Mouse (Mus musculus): ENCODE data around the gene Acoxl.
"Not testable (repeated sequence)": the region's sequence is repeated elsewhere in the genome, so short reads cannot be mapped to it uniquely, and the experiment has no call there.

The Acoxl gene

DNA sequence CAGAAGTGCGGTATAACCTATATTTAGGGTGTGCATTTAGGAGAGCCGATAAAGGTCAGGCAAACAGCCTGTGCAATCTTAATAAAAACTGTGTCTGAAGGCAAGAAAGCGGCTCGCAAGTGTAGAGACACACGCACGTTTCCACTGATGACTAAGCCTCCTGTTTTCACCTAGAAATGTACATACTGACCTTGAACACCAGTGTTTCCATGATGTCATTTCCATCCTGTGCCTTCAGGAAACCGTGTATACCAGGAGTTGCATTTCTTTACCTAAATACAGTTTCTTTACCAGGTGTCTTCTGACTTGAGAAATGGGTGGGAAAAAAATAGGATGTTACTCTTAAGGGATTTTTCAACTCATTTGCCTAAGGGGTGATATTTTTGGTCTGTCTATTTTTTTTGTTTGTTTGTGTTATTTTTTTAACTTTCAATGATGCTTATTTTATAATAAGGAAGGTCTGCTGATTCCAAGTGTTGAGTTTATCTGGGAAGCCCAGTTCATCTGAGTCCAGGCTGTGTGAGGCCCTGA, 248.4 kb downstream of the Acoxl start:
- in situ Hi-C loops (cut with MboI; ENCODE audit: low pct_unique_long_range_greater_than_20kb in 1 of 2, low sequenced_read_pairs in 2 of 2, unreplicated experiment in 1 of 2) = no loop called here

- in situ Hi-C loops (cut with MboI; ENCODE audit: low pct_unique_long_range_greater_than_20kb in 1 of 2, low sequenced_read_pairs in 2 of 2, unreplicated experiment in 1 of 2) = no loop called here
Measured at GRCm38 (mm10) chr2:128087798-128088545, 249.3 kb downstream of the Acoxl start.

GRCm38 (mm10) chr2:128090283-128090885, 251.7 kb downstream of the Acoxl start:
- in situ Hi-C loops (cut with MboI; ENCODE audit: low pct_unique_long_range_greater_than_20kb in 1 of 2, low sequenced_read_pairs in 2 of 2, unreplicated experiment in 1 of 2) = no loop called here

DNA sequence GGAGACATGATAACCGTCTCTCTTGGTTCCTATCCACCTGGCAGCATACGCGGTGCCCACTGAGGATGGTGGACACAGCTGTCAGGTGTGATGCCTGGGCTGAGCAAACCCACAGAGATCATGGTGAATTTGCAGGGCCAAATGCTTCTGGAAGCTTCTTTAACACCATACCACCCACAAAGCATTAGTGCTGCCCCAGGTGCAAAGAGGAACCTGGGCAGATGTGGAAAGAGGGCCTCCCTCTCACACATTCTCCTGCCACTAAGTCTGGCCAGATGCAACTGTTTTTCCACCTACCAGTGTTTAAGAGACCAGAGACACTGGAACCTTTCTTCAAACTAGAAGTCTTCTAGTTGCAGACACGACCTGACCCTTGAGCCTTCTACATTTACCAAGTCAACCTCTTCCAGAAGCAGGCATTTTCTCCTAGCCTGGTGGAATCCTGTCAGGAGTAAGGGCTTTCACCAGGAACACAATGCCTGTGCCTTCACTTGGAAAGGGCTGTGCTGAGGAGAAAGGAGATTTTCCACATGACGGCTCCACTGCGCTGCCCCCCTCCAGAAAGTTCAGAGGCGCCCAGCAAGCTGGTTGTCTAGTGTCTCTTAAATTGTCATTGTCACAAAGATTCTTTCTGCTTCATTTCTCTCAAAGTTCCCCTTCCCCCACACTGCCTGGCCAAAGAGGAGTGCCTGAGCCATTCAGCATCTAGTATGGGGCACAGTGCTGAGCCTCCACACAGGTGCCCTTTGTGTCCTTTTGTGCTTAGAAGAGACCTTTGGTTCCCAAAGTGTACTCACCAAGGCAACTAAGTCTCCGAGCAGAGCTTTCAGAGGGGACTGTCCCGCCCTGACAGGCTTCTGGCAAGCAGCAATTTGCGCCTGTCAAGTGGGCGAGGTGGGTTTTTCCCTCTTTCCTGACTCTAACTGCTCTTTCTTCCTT, 253.0 kb downstream of the Acoxl start:
- in situ Hi-C loops (cut with MboI; ENCODE audit: low pct_unique_long_range_greater_than_20kb in 1 of 2, low sequenced_read_pairs in 2 of 2, unreplicated experiment in 1 of 2) = no loop called here

- in situ Hi-C loops (cut with MboI; ENCODE audit: low pct_unique_long_range_greater_than_20kb in 1 of 2, low sequenced_read_pairs in 2 of 2, unreplicated experiment in 1 of 2) = no loop called here
Measured at GRCm38 (mm10) chr2:128092451-128092850, 253.8 kb downstream of the Acoxl start.

DNA sequence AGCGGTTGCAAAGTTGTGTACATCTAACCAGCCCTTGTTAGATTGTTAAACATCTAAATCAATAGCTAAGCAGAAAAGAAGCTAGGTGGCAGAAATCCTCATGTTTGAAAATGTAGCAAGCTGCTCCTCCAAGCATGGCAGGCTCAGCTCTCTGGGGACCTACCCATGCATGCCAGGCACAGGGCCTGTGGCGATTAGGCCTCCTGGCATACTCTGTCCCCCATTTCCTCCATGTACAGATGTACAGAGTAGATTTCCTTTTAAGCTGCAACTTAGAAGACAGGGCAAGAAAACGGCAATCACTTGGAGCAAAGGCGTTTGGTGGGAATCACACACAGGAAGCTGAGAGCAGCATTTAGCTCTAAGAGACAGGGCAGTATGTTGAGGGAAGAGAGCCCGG, 255.5 kb downstream of the Acoxl start:
- in situ Hi-C loops (cut with MboI; ENCODE audit: low pct_unique_long_range_greater_than_20kb in 1 of 2, low sequenced_read_pairs in 2 of 2, unreplicated experiment in 1 of 2) = no loop called here

GRCm38 (mm10) chr2:128094602-128095001, 255.9 kb downstream of the Acoxl start:
- in situ Hi-C loops (cut with MboI; ENCODE audit: low pct_unique_long_range_greater_than_20kb in 1 of 2, low sequenced_read_pairs in 2 of 2, unreplicated experiment in 1 of 2) = no loop called here

- in situ Hi-C loops (cut with MboI; ENCODE audit: low pct_unique_long_range_greater_than_20kb in 1 of 2, low sequenced_read_pairs in 2 of 2, unreplicated experiment in 1 of 2) = no loop called here
Measured at GRCm38 (mm10) chr2:128095270-128095669, 256.6 kb downstream of the Acoxl start.

- in situ Hi-C loops (cut with MboI; ENCODE audit: low pct_unique_long_range_greater_than_20kb in 1 of 2, low sequenced_read_pairs in 2 of 2, unreplicated experiment in 1 of 2) = no loop called here
Measured at GRCm38 (mm10) chr2:128096070-128096469, 257.4 kb downstream of the Acoxl start.

DNA sequence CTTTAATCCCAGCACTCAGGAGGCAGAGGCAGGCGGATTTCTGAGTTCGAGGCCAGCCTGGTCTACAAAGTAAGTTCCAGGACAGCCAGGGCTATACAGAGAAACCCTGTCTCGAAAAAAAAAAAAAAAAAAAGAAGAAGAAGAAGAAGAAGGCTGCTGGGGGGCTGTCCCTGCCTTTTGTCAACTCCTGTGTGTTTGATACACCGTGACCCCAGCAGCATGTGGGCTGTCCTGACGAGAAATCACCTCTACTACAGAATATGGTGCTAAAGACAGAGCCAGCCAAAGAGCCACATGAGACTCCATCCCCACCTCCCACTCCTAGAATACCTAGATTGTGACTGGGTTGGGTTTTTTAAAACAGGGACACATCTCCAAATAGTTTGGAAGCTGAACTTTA, 259.4 kb downstream of the Acoxl start:
- in situ Hi-C loops (cut with MboI; ENCODE audit: low pct_unique_long_range_greater_than_20kb in 1 of 2, low sequenced_read_pairs in 2 of 2, unreplicated experiment in 1 of 2) = not testable (repeated sequence)

DNA sequence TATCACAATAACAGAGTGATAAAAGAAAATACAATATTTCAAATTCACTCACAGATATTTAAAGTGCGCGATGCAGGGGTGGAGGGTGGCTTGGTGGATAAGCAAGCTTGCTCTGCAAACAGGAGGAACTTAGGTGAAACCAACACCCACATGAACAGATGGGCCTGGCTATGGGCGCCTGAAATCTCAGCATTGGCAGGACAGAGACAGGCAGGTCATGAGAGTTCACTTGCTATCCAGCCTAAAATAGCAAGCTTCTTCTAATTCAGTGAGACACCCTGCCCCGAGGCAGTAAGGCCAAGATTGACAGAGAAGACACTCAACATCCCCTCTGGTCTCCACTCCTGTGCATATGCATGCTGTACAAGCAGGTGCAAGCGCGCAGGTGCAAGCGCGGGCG, 263.4 kb downstream of the Acoxl start:
- in situ Hi-C loops (cut with MboI; ENCODE audit: low pct_unique_long_range_greater_than_20kb in 1 of 2, low sequenced_read_pairs in 2 of 2, unreplicated experiment in 1 of 2) = no loop called here

DNA sequence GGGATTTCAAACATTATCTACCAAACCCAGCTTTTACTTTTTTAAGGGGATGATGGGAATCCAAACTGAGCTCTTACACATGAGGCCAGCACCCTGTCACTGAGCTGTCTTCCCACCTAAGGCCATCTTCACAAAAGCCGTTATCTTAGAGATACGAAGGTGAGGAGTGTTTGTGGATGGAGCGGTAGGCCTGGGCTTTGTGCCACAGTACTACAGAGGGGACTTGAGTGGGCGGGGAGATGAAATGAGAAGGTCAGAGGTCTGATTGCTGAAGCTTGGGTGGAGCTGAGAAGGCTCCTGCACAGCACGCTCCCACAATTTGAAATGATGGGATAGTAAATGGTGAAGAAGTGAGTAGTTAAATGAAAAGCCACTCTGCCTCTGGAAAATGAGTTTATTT, 266.1 kb downstream of the Acoxl start:
- in situ Hi-C loops (cut with MboI; ENCODE audit: low pct_unique_long_range_greater_than_20kb in 1 of 2, low sequenced_read_pairs in 2 of 2, unreplicated experiment in 1 of 2) = no loop called here

DNA sequence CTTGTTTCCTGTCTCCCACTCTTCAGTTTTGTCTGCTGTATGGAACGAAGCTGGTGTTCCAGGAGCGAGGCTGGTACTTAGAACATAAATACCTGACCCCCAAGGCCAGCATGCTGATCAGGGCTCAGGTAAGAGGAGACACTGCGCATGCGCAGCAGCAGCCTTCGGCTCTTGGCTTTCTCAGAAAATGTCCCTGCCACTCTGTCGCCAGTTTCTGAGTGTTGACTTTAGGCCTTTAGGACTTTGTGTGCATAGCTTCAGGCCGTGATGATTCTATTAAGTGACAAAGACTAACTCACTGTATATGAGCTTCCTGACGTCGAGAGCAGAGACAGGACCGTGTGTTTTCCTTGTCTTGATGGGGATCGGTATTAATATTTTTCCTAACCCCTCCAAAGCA, 267.0 kb downstream of the Acoxl start:
- in situ Hi-C loops (cut with MboI; ENCODE audit: low pct_unique_long_range_greater_than_20kb in 1 of 2, low sequenced_read_pairs in 2 of 2, unreplicated experiment in 1 of 2) = no loop called here

DNA sequence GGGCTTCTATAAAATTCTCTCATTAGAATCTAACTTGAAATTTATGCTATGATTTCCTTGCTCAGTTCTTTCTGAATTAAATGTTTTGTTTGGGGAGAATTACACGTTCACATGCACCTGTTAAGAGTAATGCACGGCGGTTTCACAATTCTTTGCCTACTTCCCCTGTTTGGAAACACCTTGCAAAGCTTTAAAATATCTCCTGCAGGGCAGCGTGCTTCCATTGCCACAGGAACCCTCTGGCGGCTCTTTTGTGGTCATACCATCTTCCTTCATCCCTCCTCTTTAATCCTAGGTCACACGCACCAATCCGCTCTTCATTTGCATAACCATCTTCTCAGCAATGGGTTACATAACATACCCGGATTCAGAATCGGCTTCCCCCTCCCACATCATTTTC, 272.9 kb downstream of the Acoxl start:
- in situ Hi-C loops (cut with MboI; ENCODE audit: low pct_unique_long_range_greater_than_20kb in 1 of 2, low sequenced_read_pairs in 2 of 2, unreplicated experiment in 1 of 2) = no loop called here

- in situ Hi-C loops (cut with MboI; ENCODE audit: low pct_unique_long_range_greater_than_20kb in 1 of 2, low sequenced_read_pairs in 2 of 2, unreplicated experiment in 1 of 2) = no loop called here
Measured at GRCm38 (mm10) chr2:128114621-128115020, 275.9 kb downstream of the Acoxl start.

DNA sequence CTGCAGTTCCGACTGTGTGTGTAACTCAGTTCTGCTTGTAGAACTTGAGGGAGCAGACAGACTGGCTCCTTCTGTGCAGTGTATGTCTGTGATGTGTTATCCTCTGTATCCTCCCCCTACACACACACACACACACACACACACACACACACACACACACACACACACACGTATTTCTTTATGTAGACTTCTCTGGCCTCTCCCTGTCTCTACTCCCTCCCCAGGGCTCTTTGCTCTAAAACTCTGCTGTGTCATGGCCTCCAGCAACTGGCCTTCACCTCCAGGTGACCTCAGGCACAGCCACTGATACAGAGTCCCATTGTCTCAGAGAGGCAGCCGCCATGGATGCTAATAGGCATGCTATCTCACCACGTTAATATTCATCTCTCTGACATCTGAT, 276.9 kb downstream of the Acoxl start:
- in situ Hi-C loops (cut with MboI; ENCODE audit: low pct_unique_long_range_greater_than_20kb in 1 of 2, low sequenced_read_pairs in 2 of 2, unreplicated experiment in 1 of 2) = no loop called here

DNA sequence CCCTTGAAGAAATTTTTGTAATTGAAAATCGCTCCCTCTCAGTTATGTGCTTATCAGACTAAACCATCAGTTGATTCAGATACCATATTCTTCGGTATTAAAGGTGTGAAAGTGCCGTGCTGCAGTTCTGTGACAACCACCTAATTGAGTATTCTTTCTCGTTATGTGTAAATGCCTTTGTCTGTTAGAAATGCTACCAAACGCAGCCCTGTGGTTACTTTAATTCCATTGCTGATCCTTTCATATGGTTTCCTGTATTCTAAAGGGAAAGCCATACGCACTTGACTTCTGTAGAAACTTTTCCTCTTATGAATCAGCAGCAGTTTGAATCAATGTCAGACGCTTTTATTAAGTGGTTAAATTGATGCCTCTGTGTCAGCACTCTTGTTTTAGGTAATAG, 278.9 kb downstream of the Acoxl start:
- in situ Hi-C loops (cut with MboI; ENCODE audit: low pct_unique_long_range_greater_than_20kb in 1 of 2, low sequenced_read_pairs in 2 of 2, unreplicated experiment in 1 of 2) = no loop called here

GRCm38 (mm10) chr2:128118971-128119370, 280.3 kb downstream of the Acoxl start:
- in situ Hi-C loops (cut with MboI; ENCODE audit: low pct_unique_long_range_greater_than_20kb in 1 of 2, low sequenced_read_pairs in 2 of 2, unreplicated experiment in 1 of 2) = no loop called here

DNA sequence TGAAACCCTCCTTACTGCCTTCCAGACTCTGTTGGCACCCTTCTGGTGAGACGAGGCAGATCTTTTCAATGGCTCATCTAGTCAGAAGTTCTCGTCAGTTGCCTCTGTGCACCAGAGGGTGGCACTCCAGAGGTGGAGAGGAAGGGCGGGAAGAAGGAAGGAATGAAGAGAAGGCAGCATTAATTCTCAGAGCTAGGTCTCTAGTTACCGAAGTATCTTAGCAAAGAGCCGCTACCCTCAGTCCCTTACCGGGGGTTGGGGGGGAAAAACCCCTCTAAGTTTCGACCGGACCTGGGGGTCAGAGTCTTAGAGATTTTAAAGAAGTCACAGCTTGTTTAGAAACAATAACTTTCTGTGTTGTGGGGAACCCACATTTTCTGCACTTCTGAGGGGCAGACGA, 283.8 kb downstream of the Acoxl start:
- in situ Hi-C loops (cut with MboI; ENCODE audit: low pct_unique_long_range_greater_than_20kb in 1 of 2, low sequenced_read_pairs in 2 of 2, unreplicated experiment in 1 of 2) = no loop called here
